Mouse (Mus musculus) limb, embryonic 11.5 days (tissue): ENCODE data around the gene Nradd. TPM values are rescaled to one million over a fixed set of nuclear protein-coding genes. Genes with fewer than 3 reads are reported as not detected.

ENCODE experiments used
- ATAC-seq: fragments of 200-750 bp; cut with Nextera tagmentation; 2 replicates; pipeline ENCODE4 v1.8.0; 2017; ENCODE audit warnings: low read depth; ENCODE audit not compliant: insufficient number of reproducible peaks, low FRiP score, low TSS enrichment
- DNase-seq: peaks from one replicate; pipeline ENCODE4 v3.0.0-alpha.2; 2015; ENCODE audit warnings: low spot score
- H3K27ac ChIP-seq: fragments of 300-500 bp; sonication (generic); replicated peaks from 2 replicates; pipeline ENCODE4 v1.5.1; 2014; ENCODE audit warnings: low read depth, mild to moderate bottlenecking, low read length
- H3K27me3 ChIP-seq: fragments of 300-500 bp; sonication (generic); 2 replicates; pipeline ENCODE4 v1.6.1; 2014; ENCODE audit warnings: mild to moderate bottlenecking, low read length, mixed read lengths; ENCODE audit not compliant: control insufficient read depth, insufficient read depth
- H3K36me3 ChIP-seq: fragments of 300-500 bp; sonication (generic); 2 replicates; pipeline ENCODE4 v1.6.1; 2014; ENCODE audit warnings: mild to moderate bottlenecking, low read length, moderate library complexity, mixed read lengths; ENCODE audit not compliant: control insufficient read depth, insufficient read depth
- H3K4me1 ChIP-seq: fragments of 300-500 bp; sonication (generic); 2 replicates; pipeline ENCODE4 v1.6.1; 2014; ENCODE audit warnings: low read length, mixed read lengths; ENCODE audit not compliant: control insufficient read depth, insufficient read depth
- H3K4me2 ChIP-seq: fragments of 300-500 bp; sonication (generic); 2 replicates; pipeline ENCODE4 v1.6.1; 2014; ENCODE audit warnings: low read depth, mild to moderate bottlenecking, moderate library complexity; ENCODE audit not compliant: severe bottlenecking
- H3K4me3 ChIP-seq: fragments of 300-500 bp; sonication (generic); 2 replicates; pipeline ENCODE4 v1.5.1; 2014; ENCODE audit warnings: low read depth, low read length
- H3K9ac ChIP-seq: fragments of 300-500 bp; sonication (generic); 2 replicates; pipeline ENCODE4 v1.6.1; 2014; ENCODE audit warnings: mild to moderate bottlenecking, low read length
- H3K9me3 ChIP-seq: fragments of 300-500 bp; sonication (generic); 2 replicates; pipeline ENCODE4 v1.6.1; 2016; ENCODE audit warnings: low read length; ENCODE audit not compliant: control insufficient read depth
- WGBS: fragments of 180-500 bp; shearing (Covaris S2); extraction: QIAGEN DNeasy Blood & Tissue Kit; methylation state at CpG from one replicate; pipeline ENCODE4 v1.1.7; 2014; 5-methylcytosine and 5-hydroxymethylcytosine counted together
- microRNA-seq: library from miRNA; unstranded; fragments of <30 nt; microRNA quantifications from one replicate; pipeline ENCODE4, GENCODE M21; 2016
- polyA plus RNA-seq: library from polyadenylated mRNA; unstranded; fragments of >200 nt; fragmentation: Nextera tagmentation; extraction: Ambion mirVana; gene quantifications from 2 replicates; pipeline ENCODE4 v1.2.1, GENCODE M21; 2014

The Nradd gene
- polyA plus RNA-seq, 1 experiment from 2014 or later = 36.5 TPM

GRCm38 (mm10) chr9:110611471-110611870 is 12.8 kb downstream of the Nradd start:
- WGBS = 90% methylated on average over 3 of the region's 3 CpGs
- no peak for ATAC-seq
- Histone ChIP-seq H3K9ac (no peak overlapping the region), H3K9me3 (no peaks in the 10 kb centered on the region), H3K4me2 (no peak overlapping the region), H3K27me3 (no peaks in the 10 kb centered on the region), H3K36me3 (peaks cover 5% of the 10 kb centered on the region; the same call in 1 of the 2 replicates), H3K4me3 (no peak overlapping the region), H3K4me1 (no peaks in the 10 kb centered on the region), H3K27ac (no peak overlapping the region)
- no peak for DNase-seq

GRCm38 (mm10) chr9:110583521-110583920 is 40.7 kb downstream of the Nradd start:
- Histone ChIP-seq H3K36me3 (peaks cover 5% of the 10 kb centered on the region; the same call in 1 of the 2 replicates), H3K4me1 (no peaks in the 10 kb centered on the region)

GRCm38 (mm10) chr9:110582161-110582560 is 42.1 kb downstream of the Nradd start:
- peaks cover 2% of the 10 kb centered on the region; the same call in 1 of the 2 replicates for H3K36me3 ChIP-seq
- DNase-seq = no peak
- H3K4me1 ChIP-seq = no peaks in the 10 kb centered on the region
- no peak for ATAC-seq
- H3K27me3 ChIP-seq = no peaks in the 10 kb centered on the region
- 94% methylated on average over 2 of the region's 2 CpGs for WGBS
- H3K4me3 ChIP-seq = no peak overlapping the region
- H3K4me2 ChIP-seq = no peak overlapping the region
- no peak overlapping the region for H3K9ac ChIP-seq
- H3K27ac ChIP-seq = no peak overlapping the region
- no peaks in the 10 kb centered on the region for H3K9me3 ChIP-seq

More at GRCm38 (mm10) chr9:110583521-110583920, 40.7 kb downstream of the Nradd start:
- Histone ChIP-seq H3K9me3 (no peaks in the 10 kb centered on the region), H3K9ac (no peak overlapping the region), H3K4me3 (no peak overlapping the region), H3K27me3 (no peaks in the 10 kb centered on the region), H3K4me2 (no peak overlapping the region), H3K27ac (no peak overlapping the region)
- WGBS = 92% methylated on average over 1 of the region's 1 CpGs
- no peak for DNase-seq
- no peak for ATAC-seq

Small RNA genes lying within 50 kb of the gene (microRNA-seq; reads per million reads assigned to microRNA genes)
- gene Mir8107 = not detected

Other genes starting within 250 kb of the Nradd start
- gene Ptpn23, start 216.2 kb downstream of the Nradd start, polyA plus RNA-seq = 16.6 and 18.6 TPM in 2 replicates
- gene Ngp, start 204.7 kb downstream of the Nradd start, polyA plus RNA-seq = 0.47 and 0.48 TPM in 2 replicates
- gene Klhl18, start 147.8 kb downstream of the Nradd start, polyA plus RNA-seq = 9.2 and 9.4 TPM in 2 replicates
- 0.35 and 0.57 TPM in 2 replicates for gene Kif9, start 147.5 kb downstream of the Nradd start, polyA plus RNA-seq
- gene Setd2, start 91.9 kb downstream of the Nradd start, polyA plus RNA-seq = 55.6 and 56.3 TPM in 2 replicates
- gene Nbeal2, start 29.7 kb upstream of the Nradd start, polyA plus RNA-seq = 0.35 and 0.53 TPM in 2 replicates
- gene Ccdc12, start 32.1 kb upstream of the Nradd start, polyA plus RNA-seq = 147 and 150 TPM in 2 replicates
- 0.26 and 1.8 TPM in 2 replicates for gene Myl3, start 117.4 kb upstream of the Nradd start, polyA plus RNA-seq
- 30.1 and 37.3 TPM in 2 replicates for gene Pth1r, start 122.7 kb upstream of the Nradd start, polyA plus RNA-seq
- not detected in 2 replicates for gene Prss42, start 173.7 kb upstream of the Nradd start, polyA plus RNA-seq
- gene Prss44, start 189.5 kb upstream of the Nradd start, polyA plus RNA-seq = not detected in 2 replicates
- not detected in 2 replicates for gene Prss43, start 202.2 kb upstream of the Nradd start, polyA plus RNA-seq
- not detected in 2 replicates for gene Prss45, start 210.1 kb upstream of the Nradd start, polyA plus RNA-seq
- gene Prss46, start 220.1 kb upstream of the Nradd start, polyA plus RNA-seq = not detected in 2 replicates
- 0.51 and 0.69 TPM in 2 replicates for gene Prss50, start 233.5 kb upstream of the Nradd start, polyA plus RNA-seq